Mouse (Mus musculus) 416B (cell line): ENCODE measurements at regions not wholly inside any gene's neighbourhood (a gene's known extent, or its start where the extent isn't known, plus 50 kb on each side); places are given as distances from the start of the nearest gene placed in this dataset.

Source experiments
- DNase-seq: peaks from one replicate; pipeline ENCODE4 v3.0.0; 2011; ENCODE audit warnings: low read depth

GRCm38 (mm10) chr5:47334299-47334698 is 648.6 kb upstream of the Slit2 start:
- no peak for DNase-seq

GRCm38 (mm10) chr5:47336511-47336910 is 646.4 kb upstream of the Slit2 start:
- DNase-seq: no peak

GRCm38 (mm10) chr5:47339807-47340206 is 643.1 kb upstream of the Slit2 start:
- peak; percentile 44 for DNase-seq

- DNase-seq: no peak
Measured at GRCm38 (mm10) chr5:47370184-47370583, 612.8 kb upstream of the Slit2 start.

- no peak for DNase-seq
Measured at GRCm38 (mm10) chr5:47385930-47386329, 597.0 kb upstream of the Slit2 start.

- DNase-seq: no peak
Measured at GRCm38 (mm10) chr5:47386750-47387149, 596.2 kb upstream of the Slit2 start.

- peak; percentile 59 for DNase-seq
Measured at GRCm38 (mm10) chr5:47390735-47391134, 592.2 kb upstream of the Slit2 start.

GRCm38 (mm10) chr5:47396874-47397273 is 586.1 kb upstream of the Slit2 start:
- no peak for DNase-seq

- DNase-seq: no peak
Measured at GRCm38 (mm10) chr5:47421916-47422315, 561.0 kb upstream of the Slit2 start.

- DNase-seq: no peak
Measured at GRCm38 (mm10) chr5:47426040-47426439, 556.9 kb upstream of the Slit2 start.

GRCm38 (mm10) chr5:47426467-47426866 is 556.5 kb upstream of the Slit2 start:
- no peak for DNase-seq

- peak; percentile 75 for DNase-seq
Measured at GRCm38 (mm10) chr5:47429217-47430172, 553.4 kb upstream of the Slit2 start.

GRCm38 (mm10) chr5:47431599-47432328 is 551.2 kb upstream of the Slit2 start:
- no peak for DNase-seq

- no peak for DNase-seq
Measured at GRCm38 (mm10) chr5:47436455-47436854, 546.5 kb upstream of the Slit2 start.

- no peak for DNase-seq
Measured at GRCm38 (mm10) chr5:47446305-47447028, 536.5 kb upstream of the Slit2 start.

- peak; percentile 87 for DNase-seq
Measured at GRCm38 (mm10) chr5:47464848-47465247, 518.1 kb upstream of the Slit2 start.

- peak; percentile 95 for DNase-seq
Measured at GRCm38 (mm10) chr5:47469394-47469793, 513.5 kb upstream of the Slit2 start.

- DNase-seq: peak; percentile 73
Measured at GRCm38 (mm10) chr5:47472027-47472825, 510.7 kb upstream of the Slit2 start.

GRCm38 (mm10) chr5:47479908-47480307 is 503.0 kb upstream of the Slit2 start:
- no peak for DNase-seq

- no peak for DNase-seq
Measured at GRCm38 (mm10) chr5:47496218-47496617, 486.7 kb upstream of the Slit2 start.

- DNase-seq: peak; percentile 27
Measured at GRCm38 (mm10) chr5:47502764-47503416, 480.0 kb upstream of the Slit2 start.
